Mouse (Mus musculus): Measurements from ENCODE around the gene 4930556J24Rik.

- TF ChIP-seq CEBPB (IDR thresholded peaks at IDR 0.05; ENCODE audit: low read depth) = no peak
- no peak for TF ChIP-seq CTCF (IDR thresholded peaks at IDR 0.05; ENCODE audit: control insufficient read depth, insufficient read depth, insufficient read length)
- TF ChIP-seq USF1 (IDR thresholded peaks at IDR 0.05; ENCODE audit: low read depth) = no peak
- no peak for TF ChIP-seq MAX (IDR thresholded peaks at IDR 0.05)
- TF ChIP-seq MYOG (IDR thresholded peaks at IDR 0.05; ENCODE audit: control insufficient read depth, extremely low read depth, insufficient read length) = no peak
- no peak for TF ChIP-seq FOSL1 (IDR thresholded peaks at IDR 0.05; ENCODE audit: insufficient read depth, low read length, poor library complexity, severe bottlenecking)
These were observed 39.2 kb downstream of the 4930556J24Rik start for GRCm38 (mm10) chr11:3937321-3937874.

All from C2C12 (cell line).